Mouse (Mus musculus) small intestine, adult 2 months (tissue): Measurements from ENCODE around the gene Stpg3.

ENCODE experiments used
- CTCF ChIP-seq: fragments of 200-500 bp; IDR thresholded peaks from 2 replicates; pipeline ENCODE4 v1.5.1; 2012; ENCODE audit warnings: low read depth, mild to moderate bottlenecking, control low read depth, inconsistent platforms, low read length, moderate library complexity, mixed read lengths; ENCODE audit not compliant: insufficient replicate concordance, insufficient read length; ENCODE audit errors: extremely low read depth
- POLR2A ChIP-seq: fragments of 200-500 bp; IDR thresholded peaks from 2 replicates; pipeline ENCODE4 v1.6.1; 2012; ENCODE audit warnings: low read depth, mild to moderate bottlenecking, control low read depth, inconsistent platforms, low read length, moderate library complexity

- TF ChIP-seq CTCF (no peak), POLR2A (no peak)
Measured at GRCm38 (mm10) chr2:25167481-25167880, 47.0 kb downstream of the Stpg3 start.
